Mouse (Mus musculus): Measurements from ENCODE around the gene Rpl36.
A peak's percentile ranks its signal among the peaks of the same experiment; 100 is the strongest.
"Not testable (repeated sequence)": the region's sequence is repeated elsewhere in the genome, so short reads cannot be mapped to it uniquely, and the experiment has no call there.

Gene Rpl36

GRCm38 (mm10) chr17:56609452-56610171, 3.6 kb upstream of the Rpl36 start, which contains the start of gene 2410015M20Rik:
Gene 2410015M20Rik, minus strand, starts transcription at chr17:56609771.
- DNase-seq: peak; percentile 95 to 96

- DNase-seq: no peak
Measured at GRCm38 (mm10) chr17:56611323-56611722, 1.9 kb upstream of the Rpl36 start.

GRCm38 (mm10) chr17:56611861-56612564, 1.2 kb upstream of the Rpl36 start:
- peak; percentile 66 to 74 for DNase-seq

GRCm38 (mm10) chr17:56612565-56612939, 664 bp upstream of the Rpl36 start:
- not testable (repeated sequence) for DNase-seq

- peak; percentile 36 to 46 for DNase-seq
Measured at GRCm38 (mm10) chr17:56613893-56614292, 677 bp downstream of the Rpl36 start.

GRCm38 (mm10) chr17:56614391-56615135, 1.3 kb downstream of the Rpl36 start:
- DNase-seq: no peak

GRCm38 (mm10) chr17:56615136-56615784, 2.0 kb downstream of the Rpl36 start:
- DNase-seq: no peak

GRCm38 (mm10) chr17:56615792-56616191, 2.6 kb downstream of the Rpl36 start:
- no peak for DNase-seq

- no peak for DNase-seq
Measured at GRCm38 (mm10) chr17:56616725-56617124, 3.5 kb downstream of the Rpl36 start.

- DNase-seq: no peak
Measured at GRCm38 (mm10) chr17:56617628-56618027, 4.4 kb downstream of the Rpl36 start.

GRCm38 (mm10) chr17:56625495-56625894, 12.3 kb downstream of the Rpl36 start:
- no peak for DNase-seq

- DNase-seq: no peak
Measured at GRCm38 (mm10) chr17:56626260-56626659, 13.0 kb downstream of the Rpl36 start.

- peak; percentile 96 to 97 for DNase-seq
Measured at GRCm38 (mm10) chr17:56626754-56627470, 13.7 kb downstream of the Rpl36 start, which contains the start of gene Lonp1. Gene Lonp1, minus strand, starts transcription at chr17:56626887.

- DNase-seq: peak in 1 of 2 experiments; percentile 53
Measured at GRCm38 (mm10) chr17:56627530-56628277, 14.5 kb downstream of the Rpl36 start, which contains the start of gene Catsperd. Gene Catsperd, plus strand, starts transcription at chr17:56628143.

- not testable (repeated sequence) for DNase-seq
Measured at GRCm38 (mm10) chr17:56629800-56630781, 16.9 kb downstream of the Rpl36 start.

- no peak for DNase-seq
Measured at GRCm38 (mm10) chr17:56631807-56632206, 18.6 kb downstream of the Rpl36 start.

GRCm38 (mm10) chr17:56634023-56634422, 20.8 kb downstream of the Rpl36 start:
- no peak for DNase-seq

- DNase-seq: no peak
Measured at GRCm38 (mm10) chr17:56643237-56643636, 30.0 kb downstream of the Rpl36 start.

- DNase-seq: no peak
Measured at GRCm38 (mm10) chr17:56647546-56647945, 34.3 kb downstream of the Rpl36 start.

GRCm38 (mm10) chr17:56651801-56652200, 38.6 kb downstream of the Rpl36 start:
- peak in 1 of 2 experiments; percentile 36 for DNase-seq

All from lung, postnatal 4 days (tissue).